Mouse (Mus musculus) brain, embryonic 14.5 days (tissue): ENCODE data around the gene Ppp1r15b.

Experiments used
- CTCF ChIP-seq: fragments of 200-500 bp; IDR thresholded peaks from 2 replicates; pipeline ENCODE4 v1.5.1; 2012; ENCODE audit warnings: inconsistent platforms, mild to moderate bottlenecking, moderate library complexity, borderline replicate concordance; ENCODE audit not compliant: insufficient read depth, insufficient read length; ENCODE audit errors: extremely low read depth
- POLR2A ChIP-seq: fragments of 200-500 bp; IDR thresholded peaks from 2 replicates; pipeline ENCODE4 v1.6.1; 2012; ENCODE audit warnings: mild to moderate bottlenecking, inconsistent platforms, borderline replicate concordance; ENCODE audit not compliant: poor library complexity, insufficient read depth, insufficient read length, severe bottlenecking; ENCODE audit errors: extremely low read depth

- TF ChIP-seq POLR2A, result no peak
- TF ChIP-seq CTCF, result no peak
These were observed 37.2 kb upstream of the Ppp1r15b start for GRCm38 (mm10) chr1:133093719-133094118.
